Mouse (Mus musculus) heart, embryonic 14.5 days (tissue): ENCODE data around the gene Plxdc1. TPM values are rescaled to one million over a fixed set of nuclear protein-coding genes. Genes with fewer than 3 reads are reported as not detected.

ENCODE experiments used
- ATAC-seq: fragments of 200-750 bp; cut with Nextera tagmentation; 2 replicates; pipeline ENCODE4 v1.8.0; 2017; ENCODE audit warnings: low read depth, moderate TSS enrichment; ENCODE audit not compliant: insufficient number of reproducible peaks, insufficient read depth, low FRiP score
- H3K27ac ChIP-seq, 2 experiments: fragments of 200-500 bp in 1 of 2; fragments of 300-500 bp in 1 of 2; sonication (generic) in 1 of 2; replicated peaks in 1 of 2; 2 replicates each; pipeline ENCODE4 v1.5.1; 2012 to 2014; ENCODE audit warnings: low read depth in 2 of 2, low read length in 2 of 2, control low read depth in 1 of 2, mild to moderate bottlenecking in 1 of 2, mixed read lengths in 1 of 2; ENCODE audit not compliant: control insufficient read depth in 1 of 2, insufficient read depth in 1 of 2
- H3K27me3 ChIP-seq: fragments of 300-500 bp; sonication (generic); 2 replicates; pipeline ENCODE4 v1.6.1; 2014; ENCODE audit warnings: mild to moderate bottlenecking, low read length, control low read depth; ENCODE audit not compliant: control insufficient read depth, insufficient read depth
- H3K36me3 ChIP-seq: fragments of 300-500 bp; sonication (generic); 2 replicates; pipeline ENCODE4 v1.6.1; 2014; ENCODE audit warnings: mild to moderate bottlenecking, control low read depth, low read length, mixed read lengths; ENCODE audit not compliant: control insufficient read depth, insufficient read depth
- H3K4me1 ChIP-seq, 2 experiments: fragments of 200-500 bp in 1 of 2; fragments of 300-500 bp in 1 of 2; sonication (generic) in 1 of 2; 2 replicates each; pipeline ENCODE4 v1.6.1; 2012 to 2014; ENCODE audit warnings: low read length in 2 of 2, control low read depth in 1 of 2, mixed read lengths in 1 of 2; ENCODE audit not compliant: control insufficient read depth in 2 of 2, insufficient read depth in 2 of 2
- H3K4me2 ChIP-seq: fragments of 300-500 bp; sonication (generic); 2 replicates; pipeline ENCODE4 v1.6.1; 2014; ENCODE audit warnings: mild to moderate bottlenecking, low read length
- H3K4me3 ChIP-seq, 2 experiments: fragments of 200-500 bp in 1 of 2; fragments of 300-500 bp in 1 of 2; sonication (generic) in 1 of 2; 2 replicates each; pipeline ENCODE4 v1.5.1; 2012 to 2014; ENCODE audit warnings: low read length in 2 of 2, mild to moderate bottlenecking in 2 of 2, control low read depth in 1 of 2, low read depth in 1 of 2, moderate library complexity in 1 of 2; ENCODE audit not compliant: control insufficient read depth in 1 of 2, insufficient read depth in 1 of 2
- H3K9ac ChIP-seq: fragments of 300-500 bp; sonication (generic); 2 replicates; pipeline ENCODE4 v1.6.1; 2014; ENCODE audit warnings: mild to moderate bottlenecking, low read length
- H3K9me3 ChIP-seq: fragments of 300-500 bp; sonication (generic); 2 replicates; pipeline ENCODE4 v1.6.1; 2016; ENCODE audit warnings: low read length, control low read depth; ENCODE audit not compliant: control insufficient read depth
- WGBS: fragments of 180-500 bp; shearing (Covaris S2); extraction: QIAGEN DNeasy Blood & Tissue Kit; methylation state at CpG from one replicate; pipeline ENCODE4 v1.1.7; 2014; 5-methylcytosine and 5-hydroxymethylcytosine counted together
- polyA plus RNA-seq: library from polyadenylated mRNA; unstranded; fragments of >200 nt; fragmentation: Nextera tagmentation; extraction: Ambion mirVana; gene quantifications from 2 replicates; pipeline ENCODE4 v1.2.1, GENCODE M21; 2014

The Plxdc1 gene
- polyA plus RNA-seq, 1 experiment from 2014 or later = 0.66 TPM

- Histone ChIP-seq H3K27ac (no peak overlapping the region), H3K4me1 (peaks cover 7 to 10% of the 10 kb centered on the region in 2 experiments), H3K27me3 (peaks cover 24% of the 10 kb centered on the region), H3K4me3 (no peak overlapping the region), H3K4me2 (no peak overlapping the region), H3K9me3 (no peaks in the 10 kb centered on the region), H3K36me3 (no peaks in the 10 kb centered on the region), H3K9ac (no peak overlapping the region)
- no peak for ATAC-seq
- WGBS = 62% methylated on average over 1 of the region's 1 CpGs
Measured at GRCm38 (mm10) chr11:97996691-97997090, 10.4 kb upstream of the Plxdc1 start.

- no peak; the same call in 1 of the 2 replicates for ATAC-seq
- Histone ChIP-seq H3K36me3 (no peaks in the 10 kb centered on the region), H3K9ac (peak within 1 kb of the TSS; percentile 51), H3K27ac (no peak within 1 kb of the TSS), H3K4me3 (peak within 1 kb of the TSS; percentile 42 to 50), H3K4me1 (peaks cover 7 to 10% of the 10 kb centered on the region in 2 experiments), H3K9me3 (no peaks in the 10 kb centered on the region), H3K27me3 (peaks cover 16% of the 10 kb centered on the region), H3K4me2 (peak within 1 kb of the TSS; percentile 83)
- WGBS = 2% methylated on average over 26 of the region's 26 CpGs
Measured at GRCm38 (mm10) chr11:97995564-97996288, 9.5 kb upstream of the Plxdc1 start, which contains the start of gene Arl5c. TSS of gene Arl5c (minus strand) at chr11:97996181.

GRCm38 (mm10) chr11:97994539-97995100 is 8.4 kb upstream of the Plxdc1 start:
- ATAC-seq = peak; percentile 41; the same call in 1 of the 2 replicates
- Histone ChIP-seq H3K27me3 (peaks cover 5% of the 10 kb centered on the region; the same call in 1 of the 2 replicates), H3K9ac (peak overlapping the region; percentile 51)

GRCm38 (mm10) chr11:97988530-97989096 is 2.4 kb upstream of the Plxdc1 start:
- Histone ChIP-seq H3K36me3 (no peaks in the 10 kb centered on the region), H3K27ac (peak overlapping the region; percentile 77 to 88), H3K4me1 (peaks cover 9 to 22% of the 10 kb centered on the region in 2 experiments; a peak in 3 of 4 replicates), H3K4me3 (peak overlapping the region; percentile 95 to 99), H3K27me3 (peaks cover 26% of the 10 kb centered on the region), H3K9ac (peak overlapping the region; percentile 89), H3K4me2 (peak overlapping the region; percentile 92), H3K9me3 (no peaks in the 10 kb centered on the region)
- peak; percentile 79 for ATAC-seq
- under 1% methylated on average over 26 of the region's 26 CpGs for WGBS

More at GRCm38 (mm10) chr11:97994539-97995100, 8.4 kb upstream of the Plxdc1 start:
- no peaks in the 10 kb centered on the region for H3K9me3 ChIP-seq
- peak overlapping the region; percentile 83 for H3K4me2 ChIP-seq
- H3K4me3 ChIP-seq = peak overlapping the region; percentile 42 to 50
- H3K27ac ChIP-seq = no peak overlapping the region
- whole genome bisulfite sequencing = 5% methylated on average over 13 of the region's 13 CpGs
- no peaks in the 10 kb centered on the region for H3K36me3 ChIP-seq
- peaks cover 14 to 19% of the 10 kb centered on the region in 2 experiments for H3K4me1 ChIP-seq

- under 1% methylated on average over 42 of the region's 42 CpGs for WGBS
- peak; percentile 67 for ATAC-seq
- Histone ChIP-seq H3K4me2 (peak overlapping the region; percentile 92), H3K27ac (peak overlapping the region; percentile 77 to 88), H3K4me3 (peak overlapping the region; percentile 95 to 99), H3K9ac (peak overlapping the region; percentile 89), H3K27me3 (peaks cover 26% of the 10 kb centered on the region), H3K9me3 (no peaks in the 10 kb centered on the region), H3K4me1 (peaks cover 9 to 22% of the 10 kb centered on the region in 2 experiments; a peak in 3 of 4 replicates), H3K36me3 (no peaks in the 10 kb centered on the region)
Measured at GRCm38 (mm10) chr11:97987551-97988526, 1.6 kb upstream of the Plxdc1 start.

GRCm38 (mm10) chr11:97986738-97987465 is 658 bp upstream of the Plxdc1 start:
- H3K4me1 ChIP-seq = peaks cover 9 to 22% of the 10 kb centered on the region in 2 experiments; a peak in 3 of 4 replicates
- H3K9ac ChIP-seq = peak overlapping the region; percentile 57; the same call in 1 of the 2 replicates
- no peak overlapping the region for H3K27ac ChIP-seq
- no peak for ATAC-seq
- H3K9me3 ChIP-seq = no peaks in the 10 kb centered on the region
- peak overlapping the region; percentile 92 for H3K4me2 ChIP-seq
- WGBS = 23% methylated on average over 14 of the region's 17 CpGs
- H3K36me3 ChIP-seq = no peaks in the 10 kb centered on the region
- peaks cover 26% of the 10 kb centered on the region for H3K27me3 ChIP-seq
- peak overlapping the region; percentile 42 to 95 for H3K4me3 ChIP-seq
